Mouse (Mus musculus) lung, postnatal 0 days (tissue): ENCODE measurements at regions not wholly inside any gene's neighbourhood (a gene's known extent, or its start where the extent isn't known, plus 50 kb on each side); places are given as distances from the start of the nearest gene placed in this dataset.

Experiments
- ATAC-seq: fragments of 200-750 bp; cut with Nextera tagmentation; 2 replicates; pipeline ENCODE4 v1.8.0; 2017; ENCODE audit warnings: moderate library complexity
- DNase-seq: peaks from one replicate; pipeline ENCODE4 v3.0.0-alpha.2; 2016; ENCODE audit warnings: low spot score
- H3K27ac ChIP-seq: fragments of 300-500 bp; sonication (generic); 2 replicates; pipeline ENCODE4 v1.5.1; 2014; ENCODE audit warnings: antibody characterized with exemption, mild to moderate bottlenecking, low read length, mixed read lengths
- H3K27me3 ChIP-seq: fragments of 300-500 bp; sonication (generic); replicated peaks from 2 replicates; pipeline ENCODE4 v1.6.1; 2014; ENCODE audit warnings: low read length, mixed read lengths; ENCODE audit not compliant: insufficient read depth
- H3K36me3 ChIP-seq: fragments of 300-500 bp; sonication (generic); 2 replicates; pipeline ENCODE4 v1.6.1; 2014; ENCODE audit warnings: low read length, mixed read lengths; ENCODE audit not compliant: insufficient read depth
- H3K4me1 ChIP-seq: fragments of 300-500 bp; sonication (generic); 2 replicates; pipeline ENCODE4 v1.6.1; 2014; ENCODE audit warnings: antibody characterized with exemption, low read depth, low read length, mixed read lengths; ENCODE audit not compliant: insufficient read depth
- H3K4me2 ChIP-seq: fragments of 300-500 bp; sonication (generic); replicated peaks from 2 replicates; pipeline ENCODE4 v1.6.1; 2014; ENCODE audit warnings: low read depth, mild to moderate bottlenecking, low read length, moderate library complexity, mixed read lengths
- H3K4me3 ChIP-seq: fragments of 300-500 bp; sonication (generic); 2 replicates; pipeline ENCODE4 v1.5.1; 2014; ENCODE audit warnings: low read depth, low read length
- H3K9ac ChIP-seq: fragments of 300-500 bp; sonication (generic); replicated peaks from 2 replicates; pipeline ENCODE4 v1.6.1; 2014; ENCODE audit warnings: low read depth, mild to moderate bottlenecking
- H3K9me3 ChIP-seq: fragments of 300-500 bp; sonication (generic); 2 replicates; pipeline ENCODE4 v1.6.1; 2016; ENCODE audit warnings: low read length, mixed read lengths
- CTCF ChIP-seq: IDR thresholded peaks from 2 replicates; pipeline ENCODE4 v1.5.1; 2016; ENCODE audit warnings: antibody characterized with exemption, mild to moderate bottlenecking
- EP300 ChIP-seq: IDR thresholded peaks from 2 replicates; pipeline ENCODE4 v1.6.1; 2016; ENCODE audit warnings: antibody characterized with exemption, mild to moderate bottlenecking, control low read depth
- WGBS: fragments of 180-500 bp; shearing (Covaris S2); extraction: QIAGEN DNeasy Blood & Tissue Kit; methylation state at CpG from one replicate; pipeline ENCODE4 v1.1.7; 2014; 5-methylcytosine and 5-hydroxymethylcytosine counted together

- no peak for ATAC-seq
These were observed 100.8 kb upstream of the Mgme1 start for GRCm38 (mm10) chr2:144169576-144170178.

DNA sequence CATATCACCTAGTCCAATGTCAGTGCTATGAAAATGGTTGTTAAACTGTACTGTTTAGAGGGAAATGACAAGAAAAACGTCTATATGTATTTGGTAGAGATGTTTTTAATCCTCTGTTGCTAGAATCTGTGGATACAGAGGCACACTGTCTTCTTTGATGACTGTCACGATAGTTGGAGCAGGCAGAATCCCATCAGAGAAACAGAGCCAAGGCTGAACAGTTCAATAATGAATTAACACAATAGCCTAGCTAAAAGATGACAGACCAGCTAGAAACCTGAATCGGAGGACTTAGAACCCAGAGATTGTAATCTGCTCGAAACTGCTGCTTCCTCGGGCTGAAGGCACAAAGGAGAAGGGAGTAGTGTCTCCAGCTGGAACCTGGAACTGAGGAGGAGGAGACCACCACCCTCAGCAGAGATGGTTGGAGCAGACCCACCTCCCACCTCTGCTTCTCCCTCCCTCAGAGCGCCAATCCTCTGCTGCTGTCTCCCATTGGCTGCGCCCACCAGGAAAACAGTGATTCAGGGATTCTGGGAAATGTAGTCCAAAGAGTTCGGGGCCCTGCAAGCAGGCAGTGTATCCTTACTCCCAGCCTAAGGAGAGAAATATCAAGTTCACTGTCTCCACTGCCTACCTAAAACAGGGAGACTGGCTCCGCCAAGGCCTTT lies 98.2 kb upstream of the Mgme1 start:
- 0 out of 2 replicates have a peak, but pooled peaks cover 4% of the 10 kb centered on the region for H3K4me1 ChIP-seq
- H3K9me3 ChIP-seq, result no peaks in the 10 kb centered on the region
- H3K4me2 ChIP-seq, result peak overlapping the region; percentile 59
- peak; percentile 80 for ATAC-seq
- H3K9ac ChIP-seq, result peak overlapping the region; percentile 8; the same call in 1 of the 2 replicates
- TF ChIP-seq CTCF (no peak), EP300 (no peak)
- 13% methylated on average over 9 of the region's 9 CpGs for WGBS
- H3K27ac ChIP-seq, result no peak overlapping the region
- no peaks in the 10 kb centered on the region for H3K36me3 ChIP-seq
- no peaks in the 10 kb centered on the region for H3K27me3 ChIP-seq
- DNase-seq, result peak; percentile 75
- H3K4me3 ChIP-seq, result peak overlapping the region; percentile 23; the same call in 1 of the 2 replicates

More at GRCm38 (mm10) chr2:144169576-144170178, 100.8 kb upstream of the Mgme1 start:
- Histone ChIP-seq H3K4me2 (no peak overlapping the region), H3K4me1 (peaks cover 13% of the 10 kb centered on the region; the same call in 1 of the 2 replicates), H3K4me3 (no peak overlapping the region), H3K27me3 (no peaks in the 10 kb centered on the region), H3K27ac (no peak overlapping the region), H3K9me3 (no peaks in the 10 kb centered on the region), H3K36me3 (no peaks in the 10 kb centered on the region), H3K9ac (no peak overlapping the region)
- 47% methylated on average over 4 of the region's 4 CpGs for WGBS
- no peak for DNase-seq
- no peak for TF ChIP-seq EP300
- no peak for TF ChIP-seq CTCF

- H3K4me3 ChIP-seq, result no peak overlapping the region
- TF ChIP-seq CTCF (no peak), EP300 (no peak)
- no peak overlapping the region for H3K9ac ChIP-seq
- 53% methylated on average over 8 of the region's 8 CpGs for WGBS
- H3K36me3 ChIP-seq, result no peaks in the 10 kb centered on the region
- ATAC-seq (peak; percentile 59), DNase-seq (no peak)
- H3K4me1 ChIP-seq, result 0 out of 2 replicates have a peak, but pooled peaks cover 4% of the 10 kb centered on the region
- H3K9me3 ChIP-seq, result no peaks in the 10 kb centered on the region
- no peak overlapping the region for H3K4me2 ChIP-seq
- H3K27me3 ChIP-seq, result no peaks in the 10 kb centered on the region
- peak overlapping the region; percentile 15; the same call in 1 of the 2 replicates for H3K27ac ChIP-seq
These were observed 96.9 kb upstream of the Mgme1 start for GRCm38 (mm10) chr2:144173358-144174106.

GRCm38 (mm10) chr2:144174366-144175035 lies 96.0 kb upstream of the Mgme1 start:
- no peak for ATAC-seq
- H3K4me1 ChIP-seq, result 0 out of 2 replicates have a peak, but pooled peaks cover 1% of the 10 kb centered on the region
- H3K4me3 ChIP-seq, result no peak overlapping the region
- H3K9me3 ChIP-seq, result no peaks in the 10 kb centered on the region
- peak; percentile 60 for DNase-seq
- no peak overlapping the region for H3K9ac ChIP-seq
- no peaks in the 10 kb centered on the region for H3K36me3 ChIP-seq
- no peak overlapping the region for H3K4me2 ChIP-seq
- no peaks in the 10 kb centered on the region for H3K27me3 ChIP-seq
- TF ChIP-seq CTCF, result no peak
- no peak overlapping the region for H3K27ac ChIP-seq
- WGBS, result 74% methylated on average over 5 of the region's 5 CpGs

DNA sequence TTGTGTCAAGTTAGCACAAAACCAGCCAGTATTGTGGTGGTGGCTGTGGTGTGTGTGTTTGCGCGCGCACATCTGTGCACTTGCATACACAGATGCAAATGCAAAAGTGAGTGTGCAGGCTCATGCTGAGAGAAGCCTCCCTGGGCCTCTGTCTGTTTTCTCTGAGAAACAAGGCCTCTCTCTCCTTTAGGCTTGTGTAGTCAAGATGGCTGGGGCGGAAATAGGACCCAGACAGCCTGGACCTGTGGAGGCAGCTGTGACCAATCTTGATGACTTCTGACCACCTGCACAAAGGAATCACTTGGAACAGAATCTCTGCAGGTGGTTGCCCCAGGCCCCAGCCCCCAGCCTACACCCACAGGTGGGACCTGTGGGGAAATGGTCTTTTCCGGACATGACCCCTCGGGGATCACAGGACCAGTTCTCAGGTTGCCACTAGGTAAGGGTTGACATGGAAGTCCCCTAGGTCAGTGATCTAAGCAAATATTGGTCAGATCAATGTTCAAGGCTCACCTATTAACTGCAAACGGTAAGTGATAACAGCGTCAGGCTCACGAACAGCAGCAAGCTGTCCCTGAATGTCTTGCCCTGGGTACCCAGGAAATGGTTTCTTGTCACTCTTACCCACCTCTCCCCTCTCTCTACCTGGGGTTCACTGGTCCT lies 93.8 kb upstream of the Mgme1 start:
- H3K4me3 ChIP-seq, result no peak overlapping the region
- DNase-seq, result no peak
- no peaks in the 10 kb centered on the region for H3K36me3 ChIP-seq
- no peak overlapping the region for H3K27ac ChIP-seq
- WGBS, result 85% methylated on average over 9 of the region's 9 CpGs
- ATAC-seq, result no peak
- H3K27me3 ChIP-seq, result no peaks in the 10 kb centered on the region
- TF ChIP-seq EP300 (no peak), CTCF (no peak)
- H3K4me1 ChIP-seq, result no peaks in the 10 kb centered on the region
- H3K9me3 ChIP-seq, result no peaks in the 10 kb centered on the region
- no peak overlapping the region for H3K4me2 ChIP-seq
- H3K9ac ChIP-seq, result no peak overlapping the region
